Mouse (Mus musculus): Measurements from ENCODE around the gene Ppp1r3d. TPM values are rescaled to one million over a fixed set of nuclear protein-coding genes. Genes with fewer than 3 reads are reported as not detected.

Gene Ppp1r3d
- polyA plus RNA-seq, 2 experiments: 0.42 to 0.45 TPM

- DNase-seq (ENCODE audit: low read depth in 3 of 3, low spot score in 3 of 3): no peak
- Histone ChIP-seq H3K36me3 (replicated peaks; ENCODE audit: control insufficient read depth, insufficient read depth, low read depth) (no peaks in the 10 kb centered on the region), H3K27me3 (ENCODE audit: control insufficient read depth, insufficient read depth, low read length) (no peaks in the 10 kb centered on the region), H3K27ac (no peak overlapping the region), H3K4me1 (replicated peaks; ENCODE audit: control insufficient read depth in 2 of 2, insufficient read depth in 2 of 2, low read length in 1 of 2) (no peaks in the 10 kb centered on the region), H3K4me3 (ENCODE audit: insufficient read depth in 1 of 2, low read depth in 2 of 2, low read length in 2 of 2) (no peak overlapping the region), H3K9me3 (ENCODE audit: control insufficient read depth, low read length) (no peaks in the 10 kb centered on the region), H3K4me2 (ENCODE audit: low read depth) (no peak overlapping the region), H3K9ac (replicated peaks) (no peak overlapping the region)
- no peak for ATAC-seq (ENCODE audit: insufficient read depth)
- 68% methylated on average over 10 of the region's 10 CpGs for WGBS (ENCODE audit: insufficient replicate concordance)
- TF ChIP-seq EP300 (IDR thresholded peaks at IDR 0.05; ENCODE audit: low read depth) (no peak), CTCF (IDR thresholded peaks at IDR 0.05; ENCODE audit: low read depth) (no peak)
Observed at GRCm38 (mm10) chr2:178450961-178451360, 36.7 kb upstream of the Ppp1r3d start.

- no peak overlapping the region for H3K4me3 ChIP-seq (ENCODE audit: insufficient read depth in 1 of 2, low read depth in 2 of 2, low read length in 2 of 2)
- 21% methylated on average over 2 of the region's 2 CpGs for WGBS (ENCODE audit: insufficient replicate concordance)
- DNase-seq (ENCODE audit: low read depth in 3 of 3, low spot score in 3 of 3): no peak
- H3K9me3 ChIP-seq (ENCODE audit: control insufficient read depth, low read length): no peaks in the 10 kb centered on the region
- TF ChIP-seq EP300 (IDR thresholded peaks at IDR 0.05; ENCODE audit: low read depth): no peak
- TF ChIP-seq CTCF (IDR thresholded peaks at IDR 0.05; ENCODE audit: low read depth): no peak
- H3K9ac ChIP-seq (replicated peaks): no peak overlapping the region
- ATAC-seq (ENCODE audit: insufficient read depth): no peak
- H3K27me3 ChIP-seq (ENCODE audit: control insufficient read depth, insufficient read depth, low read length): no peaks in the 10 kb centered on the region
- H3K4me1 ChIP-seq (replicated peaks; ENCODE audit: control insufficient read depth in 2 of 2, insufficient read depth in 2 of 2, low read length in 1 of 2): no peaks in the 10 kb centered on the region
- H3K4me2 ChIP-seq (ENCODE audit: low read depth): no peak overlapping the region
- no peak overlapping the region for H3K27ac ChIP-seq
- no peaks in the 10 kb centered on the region for H3K36me3 ChIP-seq (replicated peaks; ENCODE audit: control insufficient read depth, insufficient read depth, low read depth)
Observed at GRCm38 (mm10) chr2:178450236-178450635, 36.0 kb upstream of the Ppp1r3d start.

DNA sequence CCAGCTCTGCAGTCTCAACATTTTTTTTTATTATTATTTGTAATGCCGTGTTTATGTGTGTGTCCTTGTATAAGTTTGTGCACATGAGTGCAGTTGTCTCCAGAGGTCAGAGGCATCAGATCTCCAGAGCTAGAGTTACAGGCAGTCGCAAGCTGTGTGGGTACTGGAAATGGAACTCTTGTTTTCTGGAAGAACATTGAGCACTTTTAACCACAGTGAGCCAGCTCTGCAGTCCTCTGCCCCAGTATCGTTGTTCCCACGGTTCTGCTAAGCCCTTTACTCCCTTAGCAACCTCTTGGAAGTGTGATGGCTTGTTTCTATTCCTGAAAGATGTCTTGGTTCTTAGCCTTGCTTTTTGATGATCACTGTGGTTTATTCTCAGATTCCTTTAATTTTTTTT, 35.1 kb upstream of the Ppp1r3d start:
- no peak for TF ChIP-seq CTCF (IDR thresholded peaks at IDR 0.05; ENCODE audit: low read depth)
- no peak for TF ChIP-seq EP300 (IDR thresholded peaks at IDR 0.05; ENCODE audit: low read depth)

GRCm38 (mm10) chr2:178437311-178437710, 23.0 kb upstream of the Ppp1r3d start:
- Histone ChIP-seq H3K4me2 (ENCODE audit: low read depth) (no peak overlapping the region), H3K27ac (no peak overlapping the region), H3K9me3 (ENCODE audit: control insufficient read depth, low read length) (no peaks in the 10 kb centered on the region), H3K36me3 (replicated peaks; ENCODE audit: control insufficient read depth, insufficient read depth, low read depth) (no peaks in the 10 kb centered on the region), H3K4me1 (replicated peaks; ENCODE audit: control insufficient read depth in 2 of 2, insufficient read depth in 2 of 2, low read length in 1 of 2) (no peaks in the 10 kb centered on the region), H3K4me3 (ENCODE audit: insufficient read depth in 1 of 2, low read depth in 2 of 2, low read length in 2 of 2) (no peak overlapping the region), H3K27me3 (ENCODE audit: control insufficient read depth, insufficient read depth, low read length) (no peaks in the 10 kb centered on the region), H3K9ac (replicated peaks) (no peak overlapping the region)
- WGBS (ENCODE audit: insufficient replicate concordance): 74% methylated on average over 9 of the region's 9 CpGs
- DNase-seq (ENCODE audit: low read depth in 3 of 3, low spot score in 3 of 3) (no peak), ATAC-seq (ENCODE audit: insufficient read depth) (no peak)
- TF ChIP-seq CTCF (IDR thresholded peaks at IDR 0.05; ENCODE audit: low read depth) (no peak), EP300 (IDR thresholded peaks at IDR 0.05; ENCODE audit: low read depth) (no peak)

More for the DNA sequence above, 35.1 kb upstream of the Ppp1r3d start:
- Histone ChIP-seq H3K9me3 (ENCODE audit: control insufficient read depth, low read length) (no peaks in the 10 kb centered on the region), H3K36me3 (replicated peaks; ENCODE audit: control insufficient read depth, insufficient read depth, low read depth) (no peaks in the 10 kb centered on the region), H3K4me1 (replicated peaks; ENCODE audit: control insufficient read depth in 2 of 2, insufficient read depth in 2 of 2, low read length in 1 of 2) (no peaks in the 10 kb centered on the region), H3K9ac (replicated peaks) (no peak overlapping the region), H3K27ac (no peak overlapping the region), H3K4me3 (ENCODE audit: insufficient read depth in 1 of 2, low read depth in 2 of 2, low read length in 2 of 2) (no peak overlapping the region), H3K4me2 (ENCODE audit: low read depth) (no peak overlapping the region), H3K27me3 (ENCODE audit: control insufficient read depth, insufficient read depth, low read length) (no peaks in the 10 kb centered on the region)
- whole genome bisulfite sequencing (ENCODE audit: insufficient replicate concordance): 63% methylated on average over 4 of the region's 4 CpGs
- no peak for DNase-seq (ENCODE audit: low read depth in 3 of 3, low spot score in 3 of 3)
- no peak for ATAC-seq (ENCODE audit: insufficient read depth)

- Histone ChIP-seq H3K27ac (no peak overlapping the region), H3K4me1 (replicated peaks; ENCODE audit: control insufficient read depth in 2 of 2, insufficient read depth in 2 of 2, low read length in 1 of 2) (no peaks in the 10 kb centered on the region), H3K9ac (replicated peaks) (no peak overlapping the region), H3K4me3 (ENCODE audit: insufficient read depth in 1 of 2, low read depth in 2 of 2, low read length in 2 of 2) (no peak overlapping the region), H3K9me3 (ENCODE audit: control insufficient read depth, low read length) (no peaks in the 10 kb centered on the region), H3K36me3 (replicated peaks; ENCODE audit: control insufficient read depth, insufficient read depth, low read depth) (no peaks in the 10 kb centered on the region), H3K4me2 (ENCODE audit: low read depth) (no peak overlapping the region), H3K27me3 (ENCODE audit: control insufficient read depth, insufficient read depth, low read length) (no peaks in the 10 kb centered on the region)
- WGBS (ENCODE audit: insufficient replicate concordance): 51% methylated on average over 2 of the region's 2 CpGs
- DNase-seq (ENCODE audit: low read depth in 3 of 3, low spot score in 3 of 3) (no peak), ATAC-seq (ENCODE audit: insufficient read depth) (no peak)
- TF ChIP-seq EP300 (IDR thresholded peaks at IDR 0.05; ENCODE audit: low read depth) (no peak), CTCF (IDR thresholded peaks at IDR 0.05; ENCODE audit: low read depth) (no peak)
Observed at GRCm38 (mm10) chr2:178433903-178434302, 19.6 kb upstream of the Ppp1r3d start.
